Mouse (Mus musculus) thymus, adult 2 months (tissue): ENCODE measurements around the gene Pax6. TPM values are rescaled to one million over a fixed set of nuclear protein-coding genes. Genes with fewer than 3 reads are reported as not detected.
A peak's percentile ranks its signal among the peaks of the same experiment; 100 is the strongest.

Experiments used
- DNase-seq: peaks from one replicate; pipeline ENCODE4 v3.0.0; 2021
- H3K27ac ChIP-seq: fragments of 200-500 bp; 2 replicates; pipeline ENCODE4 v1.5.1; 2012; ENCODE audit warnings: low read length, control low read depth; ENCODE audit not compliant: control insufficient read depth, insufficient read depth
- H3K27me3 ChIP-seq: fragments of 200-500 bp; 2 replicates; pipeline ENCODE4 v1.6.1; 2012; ENCODE audit warnings: mild to moderate bottlenecking, low read length, moderate library complexity, mixed read lengths; ENCODE audit not compliant: control insufficient read depth, insufficient read depth
- H3K36me3 ChIP-seq: fragments of 200-500 bp; 2 replicates; pipeline ENCODE4 v1.6.1; 2012; ENCODE audit warnings: mild to moderate bottlenecking, low read length, moderate library complexity; ENCODE audit not compliant: control insufficient read depth, insufficient read depth
- H3K4me1 ChIP-seq: fragments of 200-500 bp; replicated peaks from 2 replicates; pipeline ENCODE4 v1.6.1; 2012; ENCODE audit warnings: low read length; ENCODE audit not compliant: control insufficient read depth, insufficient read depth
- H3K4me3 ChIP-seq: fragments of 200-500 bp; 2 replicates; pipeline ENCODE4 v1.5.1; 2012; ENCODE audit warnings: mild to moderate bottlenecking, low read length, control low read depth, moderate library complexity; ENCODE audit not compliant: control insufficient read depth, insufficient read depth
- CTCF ChIP-seq: fragments of 200-500 bp; IDR thresholded peaks from 2 replicates; pipeline ENCODE4 v1.5.1; 2012; ENCODE audit warnings: mild to moderate bottlenecking, control low read depth, low read length, moderate library complexity, borderline replicate concordance; ENCODE audit not compliant: control insufficient read depth, poor library complexity, insufficient read depth; ENCODE audit errors: extremely low read depth
- POLR2A ChIP-seq: fragments of 200-500 bp; IDR thresholded peaks from 2 replicates; pipeline ENCODE4 v1.6.1; 2012; ENCODE audit warnings: mild to moderate bottlenecking, low read length, control low read depth, moderate library complexity; ENCODE audit not compliant: control insufficient read depth, poor library complexity, insufficient read depth; ENCODE audit errors: extremely low read depth
- WGBS: fragments of 180-500 bp; shearing (Covaris S2); methylation state at CpG from one replicate; pipeline ENCODE4 v1.1.7; 2018; 5-methylcytosine and 5-hydroxymethylcytosine counted together
- polyA plus RNA-seq: library from polyadenylated mRNA; depleted of rRNA; stranded (reverse); fragments of >200 nt; gene quantifications from 2 replicates; pipeline ENCODE4 v1.2.3, GENCODE M21; 2012

Gene Pax6
- polyA plus RNA-seq, 1 experiment = 0.03 TPM

GRCm38 (mm10) chr2:105674061-105674874 is 5.6 kb downstream of the Pax6 start:
- Histone ChIP-seq H3K27ac (no peak overlapping the region), H3K4me3 (no peak overlapping the region), H3K27me3 (peaks cover 48% of the 10 kb centered on the region), H3K4me1 (peaks cover 12% of the 10 kb centered on the region; the same call in 1 of the 2 replicates), H3K36me3 (no peaks in the 10 kb centered on the region)
- no peak for DNase-seq
- no peak for TF ChIP-seq POLR2A
- no peak for TF ChIP-seq CTCF
- WGBS = 6% methylated on average over 36 of the region's 36 CpGs

DNA sequence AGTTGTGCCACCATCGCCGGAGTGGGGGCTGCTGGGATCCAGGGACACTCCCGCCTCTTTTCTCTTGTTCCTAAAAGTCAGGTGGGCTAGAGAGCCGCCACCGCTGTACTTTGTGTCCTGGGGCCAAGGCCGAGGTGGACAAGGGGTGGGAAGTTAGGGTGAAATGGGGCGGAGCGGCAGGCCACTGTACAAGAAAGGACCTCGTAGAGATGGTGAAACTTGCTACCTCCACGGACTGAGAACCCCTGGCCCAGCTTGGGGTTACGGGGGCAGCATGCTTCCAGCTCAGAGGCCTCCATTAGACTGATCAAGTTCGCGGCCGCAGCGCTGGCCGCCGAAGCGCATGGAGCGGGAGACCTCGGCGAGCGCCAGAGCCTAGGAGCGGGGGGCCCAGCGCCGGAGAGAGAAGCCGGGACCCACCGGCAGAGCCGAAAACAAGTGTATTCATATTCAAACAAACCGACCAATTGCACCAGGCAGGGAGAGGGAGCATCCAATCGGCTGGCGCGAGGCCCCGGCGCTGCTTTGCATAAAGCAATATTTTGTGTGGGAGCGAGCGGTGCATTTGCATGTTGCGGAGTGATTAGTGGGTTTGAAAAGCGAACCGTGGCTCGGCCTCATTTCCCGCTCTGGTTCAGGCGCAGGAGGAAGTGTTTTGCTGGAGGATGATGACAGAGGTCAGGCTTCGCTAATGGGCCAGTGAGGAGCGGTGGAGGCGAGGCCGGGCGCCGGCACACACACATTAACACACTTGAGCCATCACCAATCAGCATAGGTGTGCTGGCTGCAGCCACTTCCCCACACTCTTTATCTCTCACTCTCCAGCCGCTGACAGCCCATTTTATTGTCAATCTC is 6.4 kb downstream of the Pax6 start:
- no peak overlapping the region for H3K27ac ChIP-seq
- WGBS = 3% methylated on average over 49 of the region's 49 CpGs
- no peak for TF ChIP-seq POLR2A
- TF ChIP-seq CTCF = no peak
- H3K4me1 ChIP-seq = peaks cover 12% of the 10 kb centered on the region; the same call in 1 of the 2 replicates
- H3K4me3 ChIP-seq = peak overlapping the region; percentile 12
- H3K36me3 ChIP-seq = no peaks in the 10 kb centered on the region
- H3K27me3 ChIP-seq = peaks cover 45% of the 10 kb centered on the region
- no peak for DNase-seq

DNA sequence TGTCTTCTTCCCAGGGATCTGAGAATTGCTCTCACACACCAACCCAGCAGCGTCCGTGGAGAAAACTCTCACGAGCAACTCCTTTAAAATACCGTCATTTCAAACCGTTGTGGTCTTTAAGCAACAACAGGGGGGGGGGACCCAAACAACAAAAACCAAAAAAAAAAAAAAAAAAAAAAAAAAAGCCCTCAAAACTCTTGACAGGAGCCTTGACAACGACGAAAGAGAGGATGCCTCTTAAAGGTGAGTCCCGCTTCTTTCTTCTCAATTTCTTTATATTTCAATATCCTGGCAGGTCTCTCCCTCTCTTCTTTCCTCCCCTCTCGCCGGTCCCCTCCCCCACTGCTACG is 7.0 kb downstream of the Pax6 start:
- WGBS = 2% methylated on average over 11 of the region's 11 CpGs
- Histone ChIP-seq H3K4me1 (peaks cover 12% of the 10 kb centered on the region; the same call in 1 of the 2 replicates), H3K4me3 (no peak overlapping the region), H3K27me3 (peaks cover 45% of the 10 kb centered on the region), H3K27ac (no peak overlapping the region), H3K36me3 (no peaks in the 10 kb centered on the region)
- TF ChIP-seq CTCF (no peak), POLR2A (no peak)
- DNase-seq = no peak

GRCm38 (mm10) chr2:105676080-105676908 is 7.6 kb downstream of the Pax6 start:
- H3K27me3 ChIP-seq = peaks cover 45% of the 10 kb centered on the region
- DNase-seq = no peak
- H3K4me3 ChIP-seq = no peak overlapping the region
- H3K4me1 ChIP-seq = peaks cover 12% of the 10 kb centered on the region; the same call in 1 of the 2 replicates
- no peak overlapping the region for H3K27ac ChIP-seq
- H3K36me3 ChIP-seq = no peaks in the 10 kb centered on the region
- 2% methylated on average over 77 of the region's 77 CpGs for WGBS
- no peak for TF ChIP-seq POLR2A
- TF ChIP-seq CTCF = no peak

GRCm38 (mm10) chr2:105676909-105677433 is 8.3 kb downstream of the Pax6 start:
- TF ChIP-seq CTCF (no peak), POLR2A (no peak)
- DNase-seq = no peak
- Histone ChIP-seq H3K27me3 (peaks cover 46% of the 10 kb centered on the region), H3K4me3 (no peak overlapping the region), H3K4me1 (peaks cover 12% of the 10 kb centered on the region; the same call in 1 of the 2 replicates), H3K36me3 (no peaks in the 10 kb centered on the region), H3K27ac (no peak overlapping the region)
- WGBS = 4% methylated on average over 11 of the region's 11 CpGs

DNA sequence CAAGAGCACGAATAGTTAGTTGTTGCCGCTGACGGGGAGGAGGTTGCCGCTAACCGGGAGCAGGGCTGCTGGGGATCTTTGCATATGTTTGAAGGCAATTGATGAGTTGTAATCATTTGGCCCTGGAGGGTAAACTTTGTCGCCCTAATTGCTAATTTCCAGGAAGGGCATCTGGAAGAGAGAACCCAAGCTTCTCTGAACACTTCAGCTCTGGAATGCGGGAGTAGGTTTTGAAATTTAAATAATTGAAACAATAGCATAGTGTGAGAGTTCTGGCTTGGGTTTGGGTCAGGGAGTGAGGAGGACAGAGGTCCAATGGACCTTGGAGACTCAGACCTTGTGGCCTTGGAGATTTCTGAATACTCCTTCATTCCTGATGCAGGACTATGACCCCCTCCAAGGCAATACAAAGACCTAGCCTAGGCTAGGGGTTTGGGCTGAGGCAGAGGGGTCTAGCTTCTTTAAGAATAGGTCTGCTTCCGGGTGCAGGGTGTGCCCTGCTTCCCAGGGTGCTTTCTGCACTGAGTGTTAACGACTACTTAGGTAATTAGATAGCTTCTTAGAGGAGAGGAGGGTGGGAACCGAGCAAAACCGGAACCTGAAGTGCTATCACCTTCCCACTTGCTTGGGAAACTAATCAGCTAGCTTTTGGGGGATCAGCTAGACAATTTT is 8.9 kb downstream of the Pax6 start:
- DNase-seq = no peak
- peaks cover 42% of the 10 kb centered on the region for H3K27me3 ChIP-seq
- no peaks in the 10 kb centered on the region for H3K36me3 ChIP-seq
- no peak overlapping the region for H3K27ac ChIP-seq
- TF ChIP-seq POLR2A (no peak), CTCF (no peak)
- H3K4me3 ChIP-seq = no peak overlapping the region
- 7% methylated on average over 11 of the region's 11 CpGs for WGBS
- H3K4me1 ChIP-seq = peaks cover 12% of the 10 kb centered on the region; the same call in 1 of the 2 replicates
